Mouse (Mus musculus) midbrain, embryonic 13.5 days (tissue): ENCODE data around the gene Sh3pxd2b. TPM values are rescaled to one million over a fixed set of nuclear protein-coding genes. Genes with fewer than 3 reads are reported as not detected.

Source experiments
- ATAC-seq: fragments of 200-750 bp; cut with Nextera tagmentation; 2 replicates; pipeline ENCODE4 v1.8.0; 2017; ENCODE audit warnings: mild to moderate bottlenecking, moderate TSS enrichment, moderate library complexity
- H3K27ac ChIP-seq: fragments of 300-500 bp; sonication (generic); 2 replicates; pipeline ENCODE4 v1.5.1; 2015; ENCODE audit warnings: inconsistent platforms, mild to moderate bottlenecking, moderate library complexity
- H3K27me3 ChIP-seq: fragments of 300-500 bp; sonication (generic); 2 replicates; pipeline ENCODE4 v1.6.1; 2015; ENCODE audit warnings: mild to moderate bottlenecking, inconsistent platforms
- H3K36me3 ChIP-seq: fragments of 300-500 bp; sonication (generic); 2 replicates; pipeline ENCODE4 v1.6.1; 2015; ENCODE audit warnings: mild to moderate bottlenecking, inconsistent platforms
- H3K4me1 ChIP-seq: fragments of 300-500 bp; sonication (generic); replicated peaks from 2 replicates; pipeline ENCODE4 v1.6.1; 2015; ENCODE audit warnings: inconsistent platforms
- H3K4me2 ChIP-seq: fragments of 300-500 bp; sonication (generic); replicated peaks from 2 replicates; pipeline ENCODE4 v1.6.1; 2015; ENCODE audit warnings: moderate library complexity, mild to moderate bottlenecking, inconsistent platforms
- H3K4me3 ChIP-seq: fragments of 300-500 bp; sonication (generic); replicated peaks from 2 replicates; pipeline ENCODE4 v1.5.1; 2015; ENCODE audit warnings: mild to moderate bottlenecking, inconsistent platforms
- H3K9ac ChIP-seq: fragments of 300-500 bp; sonication (generic); replicated peaks from 2 replicates; pipeline ENCODE4 v1.6.1; 2015; ENCODE audit warnings: mild to moderate bottlenecking, inconsistent platforms
- H3K9me3 ChIP-seq: fragments of 300-500 bp; sonication (generic); 2 replicates; pipeline ENCODE4 v1.6.1; 2016; ENCODE audit warnings: mild to moderate bottlenecking, inconsistent platforms
- WGBS: fragments of 180-500 bp; shearing (Covaris S2); methylation state at CpG from one replicate; pipeline ENCODE4 v1.1.7; 2015; 5-methylcytosine and 5-hydroxymethylcytosine counted together
- polyA plus RNA-seq: library from polyadenylated mRNA; unstranded; fragments of >200 nt; fragmentation: Nextera tagmentation; extraction: Ambion mirVana; gene quantifications from 2 replicates; pipeline ENCODE4 v1.2.1, GENCODE M21; 2015

Gene Sh3pxd2b
- polyA plus RNA-seq, 1 experiment from 2014 or later = 25.3 TPM

DNA sequence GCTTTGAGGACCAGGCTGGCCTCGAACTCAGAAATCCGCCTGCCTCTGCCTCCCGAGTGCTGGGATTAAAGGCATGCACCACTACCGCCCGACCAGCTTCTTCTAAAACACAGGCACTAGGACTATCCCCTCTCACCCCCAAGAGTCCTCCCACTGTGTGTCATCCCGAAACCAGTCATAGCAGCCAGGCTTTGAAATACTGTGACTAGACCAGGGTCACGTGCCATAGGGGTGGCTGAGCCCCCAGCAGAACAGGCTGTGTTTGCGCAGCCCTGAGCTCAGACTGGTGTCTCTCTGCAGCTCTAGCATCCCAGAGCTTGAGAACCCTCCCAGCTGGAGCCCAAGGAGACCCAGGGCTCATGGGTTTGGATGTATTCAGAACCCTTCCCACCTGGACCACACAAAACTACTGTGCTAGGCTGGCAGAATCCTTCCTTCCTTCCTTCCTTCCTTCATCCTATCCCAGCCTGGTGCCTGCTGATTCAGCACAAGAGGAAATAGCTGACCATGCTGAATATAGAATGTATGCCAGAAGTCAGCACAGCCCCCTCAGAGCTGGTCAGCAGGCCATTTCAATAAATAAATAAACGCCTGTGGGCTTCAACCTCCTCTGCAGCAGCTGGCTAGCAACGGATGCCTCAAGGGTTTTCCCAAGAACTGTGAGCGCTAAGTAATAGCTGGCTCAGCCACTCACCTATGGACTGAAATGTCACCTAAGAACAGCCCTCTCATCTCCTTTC lies 62.4 kb downstream of the Sh3pxd2b start:
- no peak for ATAC-seq
- H3K4me2 ChIP-seq = no peak overlapping the region
- no peaks in the 10 kb centered on the region for H3K9me3 ChIP-seq
- WGBS = 90% methylated on average over 11 of the region's 11 CpGs
- H3K36me3 ChIP-seq = peaks cover 66% of the 10 kb centered on the region
- peaks cover 11% of the 10 kb centered on the region; the same call in 1 of the 2 replicates for H3K4me1 ChIP-seq
- H3K27me3 ChIP-seq = no peaks in the 10 kb centered on the region
- no peak overlapping the region for H3K27ac ChIP-seq
- H3K9ac ChIP-seq = no peak overlapping the region
- no peak overlapping the region for H3K4me3 ChIP-seq

DNA sequence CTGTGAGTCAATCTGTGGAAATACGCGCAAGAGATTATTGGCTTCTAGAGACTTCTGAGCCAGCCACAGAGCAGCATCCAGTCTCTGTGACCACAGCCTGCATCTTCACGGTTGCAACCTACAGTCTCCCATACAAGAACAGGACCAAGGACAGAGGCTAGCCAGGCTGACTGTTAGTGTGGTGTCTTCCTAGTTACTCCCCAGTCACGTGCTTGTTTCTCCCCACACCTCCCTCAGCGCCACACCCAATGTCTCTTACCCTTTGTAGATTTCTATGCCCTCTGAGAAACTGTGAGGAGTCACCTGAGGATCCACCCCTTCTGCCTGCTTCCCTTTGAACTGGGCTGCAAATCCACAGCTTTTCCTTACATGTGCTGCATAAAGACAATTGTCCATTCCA lies 72.4 kb downstream of the Sh3pxd2b start:
- WGBS = 94% methylated on average over 5 of the region's 5 CpGs
- H3K9ac ChIP-seq = no peak overlapping the region

DNA sequence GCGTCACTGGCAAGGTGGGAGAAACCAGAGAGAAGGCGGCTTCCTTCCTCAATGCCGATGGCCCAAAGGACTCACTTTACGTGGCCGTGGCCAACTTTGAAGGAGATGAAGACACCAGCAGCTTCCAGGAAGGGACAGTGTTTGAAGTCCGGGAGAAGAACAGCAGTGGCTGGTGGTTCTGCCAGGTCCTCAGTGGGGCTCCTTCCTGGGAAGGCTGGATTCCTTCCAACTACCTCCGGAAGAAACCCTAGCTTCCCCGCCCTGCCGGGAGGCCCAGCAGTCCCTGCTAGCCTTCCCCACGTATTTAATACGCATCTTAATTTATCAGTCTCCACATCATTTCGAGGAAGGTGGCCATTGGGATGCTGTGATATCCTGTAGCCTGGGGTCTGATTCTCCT lies 75.7 kb downstream of the Sh3pxd2b start:
- Histone ChIP-seq H3K9ac (no peak overlapping the region), H3K27ac (no peak overlapping the region), H3K9me3 (no peaks in the 10 kb centered on the region), H3K36me3 (peaks cover 81% of the 10 kb centered on the region), H3K4me2 (no peak overlapping the region), H3K4me1 (no peaks in the 10 kb centered on the region), H3K27me3 (no peaks in the 10 kb centered on the region), H3K4me3 (no peak overlapping the region)
- ATAC-seq = no peak
- WGBS = 85% methylated on average over 12 of the region's 12 CpGs

More for the DNA sequence above, 72.4 kb downstream of the Sh3pxd2b start:
- Histone ChIP-seq H3K4me3 (no peak overlapping the region), H3K27me3 (no peaks in the 10 kb centered on the region), H3K4me2 (no peak overlapping the region), H3K4me1 (no peaks in the 10 kb centered on the region), H3K9me3 (no peaks in the 10 kb centered on the region), H3K27ac (no peak overlapping the region), H3K36me3 (peaks cover 93% of the 10 kb centered on the region)
- ATAC-seq = no peak

DNA sequence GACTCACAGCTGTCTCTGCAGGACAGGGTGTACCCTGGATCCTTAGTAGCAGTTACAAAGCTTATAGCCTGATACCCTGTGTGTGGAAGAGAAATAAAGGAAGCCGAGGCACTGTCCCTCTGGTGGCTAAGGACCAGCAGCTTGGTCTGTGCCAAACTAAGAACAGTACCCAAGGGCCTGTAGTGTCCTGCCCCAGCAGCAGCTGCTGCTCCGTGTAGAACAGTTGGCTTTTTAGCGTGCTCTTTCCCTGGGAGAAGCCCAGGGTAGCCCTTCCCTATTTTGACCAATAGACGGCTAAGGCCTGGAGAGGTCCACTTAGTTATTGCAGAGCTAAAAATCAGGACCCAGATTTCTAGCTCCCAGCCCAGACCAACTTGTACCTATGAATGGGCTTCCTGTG lies 77.0 kb downstream of the Sh3pxd2b start:
- WGBS = 92% methylated on average over 4 of the region's 4 CpGs
- ATAC-seq = no peak

DNA sequence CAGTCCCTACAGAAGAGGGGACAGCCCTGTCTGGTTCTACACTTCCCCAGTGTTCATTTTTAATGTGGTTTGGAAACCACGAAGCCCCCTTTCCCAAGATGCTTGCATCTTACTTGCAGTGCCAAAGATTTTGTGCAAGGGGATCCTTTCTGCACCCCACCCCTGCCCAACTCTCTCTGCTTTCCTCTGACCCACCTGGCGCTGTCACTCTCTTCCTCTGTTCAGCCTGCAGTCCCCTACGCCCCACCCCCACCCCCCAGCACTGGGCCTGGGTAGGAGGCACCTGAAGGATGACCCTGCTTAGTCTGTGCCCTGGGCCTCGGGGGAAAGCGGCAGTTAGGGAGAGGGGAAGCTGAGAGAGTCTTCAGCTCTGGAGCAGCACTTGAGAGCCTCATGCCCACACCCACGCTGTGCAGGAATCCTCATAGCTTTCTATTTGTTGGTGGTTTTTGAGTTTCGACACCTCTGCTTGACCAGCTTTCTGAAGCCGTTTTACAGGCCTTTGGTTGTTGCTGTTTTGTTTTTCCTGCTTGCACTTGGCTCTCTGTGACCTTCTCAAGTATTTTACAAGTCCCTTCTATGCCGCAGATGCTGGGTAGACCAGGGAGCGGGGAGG lies 77.5 kb downstream of the Sh3pxd2b start:
- Histone ChIP-seq H3K9ac (no peak overlapping the region), H3K27me3 (no peaks in the 10 kb centered on the region), H3K4me2 (no peak overlapping the region), H3K36me3 (peaks cover 67% of the 10 kb centered on the region), H3K9me3 (no peaks in the 10 kb centered on the region), H3K4me3 (no peak overlapping the region), H3K27ac (no peak overlapping the region), H3K4me1 (no peaks in the 10 kb centered on the region)
- no peak for ATAC-seq
- WGBS = 82% methylated on average over 10 of the region's 10 CpGs

More for the DNA sequence above, 77.0 kb downstream of the Sh3pxd2b start:
- Histone ChIP-seq H3K36me3 (peaks cover 72% of the 10 kb centered on the region), H3K4me1 (no peaks in the 10 kb centered on the region), H3K4me2 (no peak overlapping the region), H3K9me3 (no peaks in the 10 kb centered on the region), H3K9ac (no peak overlapping the region), H3K4me3 (no peak overlapping the region), H3K27ac (no peak overlapping the region), H3K27me3 (no peaks in the 10 kb centered on the region)

DNA sequence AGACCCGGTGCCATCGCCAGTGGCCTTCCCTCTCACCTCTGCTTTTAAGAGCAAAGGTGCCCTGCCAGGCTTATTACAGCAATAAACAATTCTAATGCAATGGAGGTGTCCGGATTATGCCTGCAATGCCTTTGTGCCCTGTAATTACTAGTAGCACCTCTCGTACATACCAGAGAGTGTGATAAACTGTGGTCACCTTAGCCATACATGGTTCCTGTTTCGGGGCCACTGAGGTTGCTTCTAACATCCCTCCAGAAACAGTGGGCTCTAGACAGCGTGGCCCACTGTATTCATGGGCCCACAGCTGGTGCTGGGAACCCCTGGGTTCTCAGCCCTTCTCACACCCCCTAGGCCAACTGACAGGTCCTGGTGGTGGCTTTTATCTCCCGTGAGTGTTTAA lies 79.9 kb downstream of the Sh3pxd2b start:
- peaks cover 43% of the 10 kb centered on the region for H3K36me3 ChIP-seq
- H3K4me2 ChIP-seq = no peak overlapping the region
- ATAC-seq = no peak
- H3K27me3 ChIP-seq = no peaks in the 10 kb centered on the region
- no peak overlapping the region for H3K4me3 ChIP-seq
- H3K4me1 ChIP-seq = no peaks in the 10 kb centered on the region
- H3K9ac ChIP-seq = no peak overlapping the region
- H3K9me3 ChIP-seq = no peaks in the 10 kb centered on the region
- H3K27ac ChIP-seq = no peak overlapping the region
- WGBS = 87% methylated on average over 7 of the region's 7 CpGs

DNA sequence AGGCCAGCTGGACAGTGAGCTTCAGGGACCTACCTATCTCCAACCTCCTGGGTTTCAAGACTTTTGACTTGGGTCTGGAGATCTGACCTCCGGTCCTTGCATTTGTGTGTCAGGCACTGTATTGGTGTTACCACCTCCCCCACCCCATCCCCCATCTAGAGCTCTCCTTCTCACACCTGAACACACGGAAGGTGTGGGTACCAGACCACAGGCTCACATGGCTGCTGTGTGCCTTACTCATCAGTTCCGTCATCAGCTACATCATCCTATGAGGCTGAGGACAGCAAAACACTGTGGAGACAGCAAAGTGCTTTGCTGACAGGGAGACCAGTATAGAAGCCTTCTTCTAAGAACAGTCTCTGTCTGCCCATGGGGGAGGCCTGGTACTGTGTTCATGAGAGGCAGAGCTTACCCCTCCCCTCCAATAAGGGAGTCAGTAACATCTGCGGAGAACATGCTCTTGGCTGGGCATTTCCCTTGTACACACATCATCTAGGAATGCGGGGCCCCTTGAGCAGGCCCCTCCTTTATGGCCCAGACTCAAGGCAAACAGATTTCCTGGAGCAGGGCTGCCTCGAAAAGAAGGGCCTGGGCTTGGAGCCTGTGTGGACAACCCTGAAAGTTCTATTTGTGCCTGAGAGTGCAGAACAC lies 87.9 kb downstream of the Sh3pxd2b start:
- no peak for ATAC-seq
- no peaks in the 10 kb centered on the region for H3K36me3 ChIP-seq
- WGBS = 86% methylated on average over 6 of the region's 6 CpGs
- no peak overlapping the region for H3K4me3 ChIP-seq
- H3K9ac ChIP-seq = no peak overlapping the region
- H3K27me3 ChIP-seq = no peaks in the 10 kb centered on the region
- no peaks in the 10 kb centered on the region for H3K4me1 ChIP-seq
- no peak overlapping the region for H3K4me2 ChIP-seq
- H3K27ac ChIP-seq = no peak overlapping the region
- no peaks in the 10 kb centered on the region for H3K9me3 ChIP-seq

DNA sequence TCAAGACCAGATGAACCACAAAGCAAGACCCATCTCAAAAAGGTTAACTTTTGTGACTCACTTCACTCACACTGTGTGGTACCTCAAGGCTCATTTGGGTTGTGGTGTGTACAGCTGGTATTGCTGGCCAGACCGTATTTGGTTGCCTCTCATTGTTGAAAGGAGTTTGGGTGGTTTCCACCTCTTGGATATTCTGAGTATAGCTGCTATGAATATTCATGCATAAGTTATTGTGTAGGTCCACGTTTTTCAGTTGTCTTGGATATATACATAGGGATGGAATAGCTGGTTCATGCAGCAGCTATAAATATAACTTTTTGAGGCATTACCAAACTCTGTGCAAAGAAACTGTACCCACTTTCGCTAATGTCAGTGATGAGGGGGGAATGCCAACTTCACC lies 95.0 kb downstream of the Sh3pxd2b start:
- H3K27ac ChIP-seq = no peak overlapping the region
- WGBS = 84% methylated on average over 3 of the region's 3 CpGs

DNA sequence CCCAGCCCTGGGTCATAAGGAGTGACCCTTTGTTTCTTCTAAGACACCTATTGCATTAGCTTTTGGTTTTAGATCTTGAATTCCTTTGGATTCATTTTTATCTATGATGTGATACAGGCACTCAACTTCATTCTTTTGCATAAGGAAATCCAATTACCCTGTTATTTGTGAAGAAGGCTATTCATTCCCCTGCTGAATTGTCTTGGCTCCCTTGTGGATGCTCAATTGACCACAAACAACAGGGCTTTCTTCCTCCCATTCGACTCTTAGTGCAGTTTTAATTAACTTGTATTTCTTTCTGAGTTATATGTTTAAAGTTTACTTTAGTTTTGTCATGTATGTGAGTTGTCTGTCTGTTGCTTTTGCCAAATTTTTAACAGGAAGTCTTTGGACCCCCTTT lies 96.6 kb downstream of the Sh3pxd2b start:
- H3K4me3 ChIP-seq = no peak overlapping the region
- H3K9ac ChIP-seq = no peak overlapping the region
- no peak for ATAC-seq
- no peak overlapping the region for H3K4me2 ChIP-seq
- no peaks in the 10 kb centered on the region for H3K27me3 ChIP-seq
- no peaks in the 10 kb centered on the region for H3K36me3 ChIP-seq
- H3K9me3 ChIP-seq = no peaks in the 10 kb centered on the region
- H3K27ac ChIP-seq = no peak overlapping the region
- WGBS = 3% methylated on average over 1 of the region's 1 CpGs
- H3K4me1 ChIP-seq = no peaks in the 10 kb centered on the region

More for the DNA sequence above, 95.0 kb downstream of the Sh3pxd2b start:
- H3K4me1 ChIP-seq = no peaks in the 10 kb centered on the region
- no peak overlapping the region for H3K9ac ChIP-seq
- H3K9me3 ChIP-seq = no peaks in the 10 kb centered on the region
- no peak overlapping the region for H3K4me2 ChIP-seq
- no peak overlapping the region for H3K4me3 ChIP-seq
- H3K27me3 ChIP-seq = no peaks in the 10 kb centered on the region
- ATAC-seq = no peak
- no peaks in the 10 kb centered on the region for H3K36me3 ChIP-seq

DNA sequence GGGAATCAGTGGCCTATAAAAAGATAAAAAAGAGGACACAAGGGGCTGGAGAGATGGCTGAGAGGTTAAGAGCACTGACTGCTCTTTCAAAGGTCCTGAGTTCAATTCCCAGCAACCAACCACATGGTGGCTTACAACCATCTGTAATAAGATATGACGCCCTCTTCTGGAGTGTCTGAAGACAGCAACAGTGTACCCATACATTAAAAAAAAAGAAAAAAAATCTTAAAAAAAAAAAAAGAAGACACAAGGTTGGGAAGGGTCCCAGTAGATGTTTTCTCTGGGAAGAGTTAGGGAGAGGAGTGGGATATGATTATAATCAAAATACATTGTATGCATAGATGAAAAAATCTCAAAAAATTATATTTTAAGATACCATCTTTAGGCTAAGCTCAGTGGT lies 97.5 kb downstream of the Sh3pxd2b start:
- no peaks in the 10 kb centered on the region for H3K9me3 ChIP-seq
- H3K27ac ChIP-seq = no peak overlapping the region
- H3K27me3 ChIP-seq = no peaks in the 10 kb centered on the region
- 75% methylated on average over 1 of the region's 1 CpGs for WGBS
- H3K4me1 ChIP-seq = no peaks in the 10 kb centered on the region
- no peaks in the 10 kb centered on the region for H3K36me3 ChIP-seq
- no peak for ATAC-seq
- no peak overlapping the region for H3K4me3 ChIP-seq
- H3K4me2 ChIP-seq = no peak overlapping the region
- no peak overlapping the region for H3K9ac ChIP-seq

DNA sequence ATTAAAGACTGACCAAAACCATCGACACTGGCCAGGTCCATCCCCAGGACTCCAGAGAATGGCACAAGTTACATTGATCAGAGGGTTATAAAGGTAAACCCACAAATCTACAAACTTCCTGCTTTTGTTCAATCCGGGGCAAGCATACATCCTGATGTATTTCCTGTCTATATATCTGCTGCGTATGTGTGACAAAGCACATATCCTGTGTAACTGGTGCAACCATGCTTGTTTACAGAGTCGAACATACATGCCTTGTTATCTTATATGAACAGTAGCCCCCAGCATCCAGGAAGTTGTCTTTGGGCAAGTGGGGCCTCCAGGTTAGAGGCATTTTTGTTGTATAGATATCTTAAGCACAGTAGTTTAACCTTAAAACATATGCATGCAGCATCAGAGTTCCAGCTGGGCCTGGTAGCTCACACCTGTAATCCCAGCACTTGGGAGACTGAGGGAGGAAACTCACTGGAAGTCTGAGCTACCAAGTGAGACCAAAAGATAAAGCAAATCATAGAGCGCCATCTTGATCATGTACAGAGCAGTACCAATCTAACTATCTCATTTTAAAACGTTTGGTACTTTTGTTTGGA lies 98.1 kb downstream of the Sh3pxd2b start:
- no peaks in the 10 kb centered on the region for H3K36me3 ChIP-seq
- WGBS = 84% methylated on average over 6 of the region's 6 CpGs

DNA sequence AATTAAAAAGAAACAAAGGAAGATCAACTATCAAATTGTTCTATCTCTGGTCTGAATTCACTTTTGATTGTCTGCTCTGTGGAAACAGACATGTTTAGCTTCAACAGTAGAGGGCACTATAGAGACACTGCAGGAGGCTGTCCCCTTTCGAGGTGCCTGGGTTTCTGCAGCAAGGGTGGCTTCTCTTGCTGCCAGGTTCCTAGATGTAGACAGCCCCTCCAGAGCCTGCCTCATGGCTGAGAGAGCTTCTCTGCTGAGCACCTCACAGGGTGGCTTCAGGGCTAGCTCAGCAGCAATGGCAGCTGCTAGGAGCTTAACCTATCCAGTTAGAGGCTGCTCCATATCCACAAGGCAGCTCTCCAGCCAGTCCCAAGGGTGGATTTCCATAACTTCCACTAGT lies 102.6 kb downstream of the Sh3pxd2b start:
- Histone ChIP-seq H3K4me1 (peaks cover 12% of the 10 kb centered on the region; the same call in 1 of the 2 replicates), H3K36me3 (no peaks in the 10 kb centered on the region), H3K4me2 (no peak overlapping the region), H3K9me3 (no peaks in the 10 kb centered on the region), H3K27ac (no peak overlapping the region), H3K9ac (no peak overlapping the region), H3K4me3 (no peak overlapping the region), H3K27me3 (peaks cover 3% of the 10 kb centered on the region; the same call in 1 of the 2 replicates)
- ATAC-seq = no peak
- WGBS = 0% methylated on average over 1 of the region's 1 CpGs

More for the DNA sequence above, 98.1 kb downstream of the Sh3pxd2b start:
- no peaks in the 10 kb centered on the region for H3K9me3 ChIP-seq
- no peak overlapping the region for H3K27ac ChIP-seq
- H3K4me1 ChIP-seq = no peaks in the 10 kb centered on the region
- no peak overlapping the region for H3K4me2 ChIP-seq
- H3K27me3 ChIP-seq = no peaks in the 10 kb centered on the region
- H3K9ac ChIP-seq = no peak overlapping the region
- ATAC-seq = no peak
- H3K4me3 ChIP-seq = no peak overlapping the region
